Mouse (Mus musculus): ENCODE data around the gene Gnb1. TPM values are rescaled to one million over a fixed set of nuclear protein-coding genes. Genes with fewer than 3 reads are reported as not detected.
"Not testable (repeated sequence)": the region's sequence is repeated elsewhere in the genome, so short reads cannot be mapped to it uniquely, and the experiment has no call there.

Gene Gnb1
- polyA plus RNA-seq, 1 experiment from 2014 or later: 1,179 TPM

DNA sequence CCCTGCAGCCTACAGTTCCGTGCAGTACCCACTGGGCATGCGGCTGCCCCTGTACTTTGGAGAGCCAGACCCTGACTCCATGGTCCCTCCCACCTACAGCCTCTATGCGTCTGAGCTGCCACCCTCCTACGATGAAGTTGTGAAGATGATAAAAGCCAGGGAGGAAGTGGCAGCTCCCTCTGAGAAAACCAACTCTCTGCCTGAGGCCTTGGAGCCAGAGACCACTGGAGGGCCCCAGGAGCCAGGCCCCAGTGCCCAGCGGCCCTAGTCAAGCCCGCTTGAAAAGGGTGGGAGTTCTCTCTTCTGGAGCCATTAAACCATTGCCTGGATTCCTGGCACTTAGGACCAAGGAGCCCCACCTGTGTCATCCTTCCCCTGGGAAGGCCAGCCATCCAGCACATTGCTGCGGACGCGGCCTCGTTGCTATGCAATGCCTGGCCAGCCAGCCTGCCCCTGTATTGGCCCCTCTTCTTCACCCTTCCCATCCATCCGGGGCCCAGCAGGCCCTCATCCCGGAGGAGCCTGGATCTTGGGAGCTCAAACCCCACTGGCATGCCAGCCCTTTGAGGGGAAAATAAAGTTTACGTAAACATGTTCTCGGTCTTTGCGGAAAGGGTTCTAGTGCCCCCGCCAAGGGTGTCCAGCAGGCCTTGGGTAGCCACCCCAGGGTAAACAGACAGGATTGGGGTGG lies 20.8 kb upstream of the Gnb1 start:
- no peak for ATAC-seq (replicated peaks)
- 80% methylated on average over 16 of the region's 16 CpGs for WGBS

DNA sequence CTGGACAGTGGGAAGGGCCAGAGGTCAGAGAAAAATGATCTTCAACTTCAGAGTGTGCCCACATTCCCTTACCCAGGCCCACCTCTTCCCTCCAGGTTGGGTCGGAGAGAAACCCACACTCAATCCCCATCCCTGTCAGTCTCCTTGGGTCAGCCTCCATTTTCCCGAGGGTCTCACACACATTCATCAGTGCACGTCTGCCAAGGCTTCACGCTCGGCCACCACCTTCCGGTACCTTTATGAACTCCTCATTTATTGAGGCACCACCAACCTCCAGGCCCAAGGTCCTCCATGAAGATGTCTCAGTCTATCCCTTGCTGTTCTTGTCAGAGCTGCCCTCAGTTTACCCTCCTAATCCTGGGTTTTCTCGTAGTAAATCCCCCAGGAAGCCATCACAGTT lies 20.2 kb upstream of the Gnb1 start:
- Histone ChIP-seq H3K4me3 (no peak overlapping the region), H3K36me3 (replicated peaks) (no peaks in the 10 kb centered on the region), H3K9ac (no peak overlapping the region), H3K4me2 (no peak overlapping the region), H3K4me1 (no peaks in the 10 kb centered on the region; the same call in 1 of the 2 replicates), H3K9me3 (no peaks in the 10 kb centered on the region), H3K27ac (no peak overlapping the region), H3K27me3 (replicated peaks) (no peaks in the 10 kb centered on the region)
- 84% methylated on average over 7 of the region's 7 CpGs for WGBS
- ATAC-seq (replicated peaks): no peak

More for the DNA sequence above, 20.8 kb upstream of the Gnb1 start:
- H3K27ac ChIP-seq: no peak overlapping the region
- H3K27me3 ChIP-seq (replicated peaks): no peaks in the 10 kb centered on the region
- no peaks in the 10 kb centered on the region for H3K9me3 ChIP-seq
- H3K4me1 ChIP-seq: no peaks in the 10 kb centered on the region; the same call in 1 of the 2 replicates
- no peak overlapping the region for H3K4me3 ChIP-seq
- H3K36me3 ChIP-seq (replicated peaks): no peaks in the 10 kb centered on the region
- no peak overlapping the region for H3K9ac ChIP-seq
- H3K4me2 ChIP-seq: no peak overlapping the region

DNA sequence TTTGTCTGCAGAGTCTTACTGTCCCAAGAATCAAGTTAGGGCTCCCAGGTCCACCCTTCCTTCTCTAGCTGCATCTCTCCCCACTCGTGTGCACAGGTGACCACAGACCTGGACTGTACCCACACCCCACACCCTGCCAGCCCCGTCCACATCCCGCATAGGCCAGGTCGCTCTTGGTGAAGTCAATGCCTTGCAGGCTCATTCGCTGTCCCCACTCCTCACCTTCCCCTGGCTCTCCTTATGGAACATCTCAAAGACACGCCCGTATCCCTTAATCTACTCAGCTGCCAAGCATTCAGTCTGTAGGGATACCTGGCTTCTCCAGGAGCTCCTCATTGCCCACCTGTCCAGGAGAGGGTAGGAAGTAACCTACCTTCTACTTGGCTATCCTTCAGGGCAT lies 19.8 kb upstream of the Gnb1 start:
- H3K27me3 ChIP-seq (replicated peaks): no peaks in the 10 kb centered on the region
- no peaks in the 10 kb centered on the region; the same call in 1 of the 2 replicates for H3K4me1 ChIP-seq
- no peaks in the 10 kb centered on the region for H3K9me3 ChIP-seq
- ATAC-seq (replicated peaks): no peak
- 87% methylated on average over 7 of the region's 7 CpGs for WGBS
- no peak overlapping the region for H3K27ac ChIP-seq
- H3K36me3 ChIP-seq (replicated peaks): no peaks in the 10 kb centered on the region
- no peak overlapping the region for H3K9ac ChIP-seq
- no peak overlapping the region for H3K4me2 ChIP-seq
- no peak overlapping the region for H3K4me3 ChIP-seq

- no peaks in the 10 kb centered on the region; the same call in 1 of the 2 replicates for H3K4me1 ChIP-seq
- H3K9ac ChIP-seq: no peak overlapping the region
- ATAC-seq (replicated peaks): no peak
- no peaks in the 10 kb centered on the region for H3K9me3 ChIP-seq
- no peak overlapping the region for H3K27ac ChIP-seq
- H3K4me3 ChIP-seq: no peak overlapping the region
- no peaks in the 10 kb centered on the region for H3K36me3 ChIP-seq (replicated peaks)
- WGBS: 73% methylated on average over 3 of the region's 3 CpGs
- no peak overlapping the region for H3K4me2 ChIP-seq
- no peaks in the 10 kb centered on the region for H3K27me3 ChIP-seq (replicated peaks)
Observed at GRCm38 (mm10) chr4:155472716-155473290, 18.4 kb upstream of the Gnb1 start.

- H3K9me3 ChIP-seq: no peaks in the 10 kb centered on the region
Observed at GRCm38 (mm10) chr4:155473319-155473718, 17.8 kb upstream of the Gnb1 start.

DNA sequence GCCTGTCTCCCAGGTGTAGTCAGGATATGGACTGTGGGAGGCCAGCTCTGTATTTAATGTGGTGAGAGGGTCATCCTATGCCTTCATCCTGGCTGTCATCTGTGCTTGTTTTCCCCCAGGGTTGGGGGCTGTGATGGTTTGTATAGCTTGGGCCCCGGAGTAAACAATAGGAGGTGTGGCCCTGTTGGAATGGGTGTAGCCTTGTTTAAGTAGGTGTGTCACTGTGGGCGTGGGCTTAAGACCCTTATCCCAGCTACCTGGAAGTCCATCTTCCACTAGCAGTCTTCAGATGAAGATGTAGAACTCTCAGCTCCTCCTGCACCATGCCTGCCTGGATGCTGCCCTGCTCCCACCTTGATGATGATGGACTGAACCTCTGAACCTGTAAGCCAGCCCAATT lies 17.4 kb upstream of the Gnb1 start:
- ATAC-seq (replicated peaks); H3K36me3 ChIP-seq (replicated peaks); H3K4me2 ChIP-seq; H3K4me1 ChIP-seq; H3K9me3 ChIP-seq; H3K9ac ChIP-seq; H3K27me3 ChIP-seq (replicated peaks); H3K4me3 ChIP-seq; H3K27ac ChIP-seq: not testable (repeated sequence)
- 59% methylated on average over 2 of the region's 2 CpGs for WGBS

More at GRCm38 (mm10) chr4:155473319-155473718, 17.8 kb upstream of the Gnb1 start:
- Histone ChIP-seq H3K36me3 (replicated peaks) (no peaks in the 10 kb centered on the region), H3K4me2 (no peak overlapping the region), H3K27me3 (replicated peaks) (no peaks in the 10 kb centered on the region), H3K27ac (no peak overlapping the region), H3K9ac (no peak overlapping the region), H3K4me3 (no peak overlapping the region), H3K4me1 (no peaks in the 10 kb centered on the region; the same call in 1 of the 2 replicates)
- 65% methylated on average over 5 of the region's 5 CpGs for WGBS
- no peak for ATAC-seq (replicated peaks)

DNA sequence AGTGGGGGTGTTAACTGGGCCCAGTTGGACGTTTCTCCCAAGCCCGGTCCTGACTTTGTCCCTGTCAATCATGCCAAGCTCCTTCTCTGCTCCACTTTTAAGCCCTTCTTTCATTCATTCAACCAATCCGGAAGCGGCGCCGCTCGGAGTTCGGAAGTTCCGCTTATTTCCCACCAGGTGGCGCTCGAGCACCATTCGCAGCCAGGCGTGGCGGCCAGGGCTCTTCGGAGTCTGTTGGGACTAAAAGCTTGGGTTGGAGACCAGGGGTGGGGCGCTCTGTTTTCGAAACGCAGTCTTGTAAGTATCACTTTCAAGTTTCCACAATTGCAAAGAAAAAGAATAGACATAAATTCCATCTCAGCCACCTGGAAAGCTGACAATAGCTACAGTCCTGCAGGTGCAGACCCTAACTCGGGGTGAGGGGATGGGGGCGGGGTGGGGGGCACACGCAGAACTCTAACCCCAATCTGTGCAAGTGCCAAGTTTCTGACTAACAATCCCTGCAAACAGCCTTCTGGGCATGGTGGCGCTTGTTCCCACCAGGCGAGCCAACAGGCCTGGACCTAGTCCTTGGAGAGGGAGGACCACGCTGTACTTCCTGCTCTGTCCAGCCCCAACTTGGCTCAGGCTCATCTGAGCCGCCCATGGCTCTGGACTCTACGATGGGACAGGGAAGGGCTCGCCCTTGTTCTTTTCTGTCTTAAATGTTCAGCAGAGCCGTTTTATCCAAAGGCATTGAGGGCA lies 9.6 kb upstream of the Gnb1 start:
- Histone ChIP-seq H3K36me3 (replicated peaks) (no peaks in the 10 kb centered on the region), H3K4me2 (0 out of 2 replicates have a peak overlapping the region, but pooled peaks have one; percentile 19), H3K27ac (no peak overlapping the region), H3K4me1 (no peaks in the 10 kb centered on the region), H3K27me3 (replicated peaks) (no peaks in the 10 kb centered on the region), H3K4me3 (no peak overlapping the region), H3K9ac (no peak overlapping the region), H3K9me3 (no peaks in the 10 kb centered on the region)
- WGBS: 23% methylated on average over 28 of the region's 28 CpGs
- peak; percentile 58; the same call in 1 of the 2 replicates for ATAC-seq (replicated peaks)

DNA sequence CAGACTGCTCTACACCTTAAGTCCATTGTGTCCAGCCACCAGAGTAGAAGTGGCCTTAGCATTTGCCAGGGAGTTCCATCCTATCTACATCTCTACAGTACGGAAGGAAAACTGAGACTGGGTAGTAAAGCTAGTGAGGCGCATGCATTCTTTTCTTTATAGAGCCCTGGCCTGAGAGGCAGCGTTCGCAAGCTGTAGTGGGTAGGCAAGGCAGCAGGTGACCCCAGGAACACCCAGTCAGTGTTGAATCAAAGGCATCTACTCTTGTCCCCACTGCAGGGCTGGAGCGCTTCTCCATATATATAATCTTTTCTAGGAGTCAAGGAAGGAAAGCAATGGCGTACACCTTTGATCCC lies 9.1 kb upstream of the Gnb1 start:
- 93% methylated on average over 6 of the region's 6 CpGs for WGBS
- no peak overlapping the region for H3K4me2 ChIP-seq

DNA sequence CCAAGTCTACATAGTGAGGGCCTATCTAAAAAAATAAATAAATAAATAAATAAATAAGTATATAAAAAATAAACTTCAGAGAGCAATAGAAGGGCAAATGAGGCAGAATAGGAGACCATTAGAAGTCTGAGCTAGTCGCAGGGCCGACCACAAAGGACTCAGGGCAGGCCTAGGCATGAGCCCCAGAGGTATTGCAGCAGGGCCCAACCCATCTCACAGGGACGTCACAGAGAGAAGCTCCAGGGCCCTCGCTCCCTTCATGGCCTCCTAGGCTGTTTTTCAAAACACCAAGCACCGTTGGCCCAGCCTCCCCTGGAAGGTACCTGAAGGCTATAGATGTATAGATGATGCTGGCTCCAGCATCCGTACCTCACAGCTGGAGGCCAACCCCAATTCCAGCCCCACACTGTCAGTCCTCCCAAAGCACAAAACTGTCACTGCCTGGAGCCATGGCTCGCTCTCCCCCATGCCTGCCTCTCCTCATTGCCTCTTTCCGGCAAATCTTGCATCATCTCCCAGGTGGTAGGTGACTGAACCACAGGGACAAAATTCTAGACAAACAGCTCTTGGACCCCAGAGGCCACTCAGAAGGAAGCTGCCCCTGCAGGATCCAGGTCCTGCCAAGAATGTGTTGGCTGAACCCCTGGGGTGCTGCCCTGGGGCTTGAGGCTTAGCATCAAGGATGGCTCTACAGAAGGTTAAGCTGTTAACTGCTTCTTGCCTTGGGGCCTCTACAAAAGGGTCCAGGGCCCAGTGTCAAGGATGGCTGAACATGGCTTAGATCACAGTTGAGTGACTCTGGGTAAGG lies 8.2 kb upstream of the Gnb1 start:
- no peak overlapping the region for H3K27ac ChIP-seq
- no peaks in the 10 kb centered on the region for H3K36me3 ChIP-seq (replicated peaks)
- H3K9ac ChIP-seq: no peak overlapping the region
- H3K27me3 ChIP-seq (replicated peaks): no peaks in the 10 kb centered on the region
- WGBS: 65% methylated on average over 8 of the region's 8 CpGs
- no peak for ATAC-seq (replicated peaks)
- H3K9me3 ChIP-seq: no peaks in the 10 kb centered on the region
- H3K4me3 ChIP-seq: no peak overlapping the region
- H3K4me2 ChIP-seq: no peak overlapping the region
- H3K4me1 ChIP-seq: peaks cover 3% of the 10 kb centered on the region; the same call in 1 of the 2 replicates

More for the DNA sequence above, 9.1 kb upstream of the Gnb1 start:
- Histone ChIP-seq H3K36me3 (replicated peaks) (no peaks in the 10 kb centered on the region), H3K4me1 (no peaks in the 10 kb centered on the region), H3K4me3 (no peak overlapping the region), H3K27me3 (replicated peaks) (no peaks in the 10 kb centered on the region), H3K9ac (no peak overlapping the region), H3K9me3 (no peaks in the 10 kb centered on the region), H3K27ac (no peak overlapping the region)
- no peak for ATAC-seq (replicated peaks)

DNA sequence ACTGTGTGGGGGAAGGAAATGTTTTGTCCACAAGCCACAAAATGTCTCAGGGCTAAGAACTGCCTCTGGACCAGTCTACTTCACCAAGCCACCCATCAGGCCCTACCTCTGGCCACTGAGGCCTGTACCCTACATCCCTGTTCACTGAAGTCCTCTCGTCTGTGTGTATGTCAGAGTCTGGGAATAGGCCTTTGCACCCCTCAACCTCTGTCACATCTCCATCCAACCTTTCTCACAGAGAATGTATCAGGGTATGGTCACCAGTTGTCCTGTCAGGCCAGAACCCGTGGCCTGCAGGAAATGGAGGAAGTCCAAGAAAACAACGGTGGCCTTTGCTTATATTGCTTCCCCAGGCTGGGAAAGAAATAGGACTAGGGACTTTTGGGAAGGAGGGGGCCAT lies 5.6 kb upstream of the Gnb1 start:
- 87% methylated on average over 3 of the region's 3 CpGs for WGBS
- no peaks in the 10 kb centered on the region for H3K36me3 ChIP-seq (replicated peaks)
- peaks cover 21% of the 10 kb centered on the region for H3K4me1 ChIP-seq
- no peak overlapping the region for H3K4me3 ChIP-seq
- no peaks in the 10 kb centered on the region for H3K9me3 ChIP-seq
- H3K9ac ChIP-seq: no peak overlapping the region
- no peak overlapping the region for H3K27ac ChIP-seq
- no peak for ATAC-seq (replicated peaks)
- H3K27me3 ChIP-seq (replicated peaks): no peaks in the 10 kb centered on the region
- H3K4me2 ChIP-seq: no peak overlapping the region

GRCm38 (mm10) chr4:155487746-155488145 lies 3.4 kb upstream of the Gnb1 start:
- Histone ChIP-seq H3K27me3 (replicated peaks) (no peaks in the 10 kb centered on the region), H3K9me3 (no peaks in the 10 kb centered on the region), H3K4me2 (no peak overlapping the region), H3K27ac (peak overlapping the region; percentile 55), H3K4me3 (no peak overlapping the region), H3K4me1 (peaks cover 25% of the 10 kb centered on the region), H3K9ac (no peak overlapping the region), H3K36me3 (replicated peaks) (no peaks in the 10 kb centered on the region)
- ATAC-seq (replicated peaks): no peak
- WGBS: 50% methylated on average over 3 of the region's 3 CpGs

All from midbrain, embryonic 15.5 days (tissue).